Mouse (Mus musculus): ENCODE data around the gene Gdpd1. TPM values are rescaled to one million over a fixed set of nuclear protein-coding genes. Genes with fewer than 3 reads are reported as not detected.
"Not testable (repeated sequence)": the region's sequence is repeated elsewhere in the genome, so short reads cannot be mapped to it uniquely, and the experiment has no call there.

The Gdpd1 gene
- total RNA-seq (2021) = 10 to 100 TPM; 39.8 to 40.2 TPM
- long read RNA-seq, experiment 1, transcript Gdpd1-201 (10 exons, 2,336 nt) = major isoform, 74 of 84 reads
- long read RNA-seq, experiment 1, partial matches to known transcripts = 7 of 84 reads
- long read RNA-seq, experiment 1, other reads (novel, unspliced or antisense) = 3 of 84 reads
- long read RNA-seq, experiment 2, transcript Gdpd1-201 (10 exons, 2,336 nt) = major isoform, 66 of 70 reads
- long read RNA-seq, experiment 2, partial matches to known transcripts = 2 of 70 reads
- long read RNA-seq, experiment 2, other reads (novel, unspliced or antisense) = 2 of 70 reads

- DNase-seq (ENCODE audit: low spot score in 2 of 2) = peak; percentile 85 to 91
Measured at GRCm38 (mm10) chr11:87073866-87074440, at the start of gene Gdpd1. Gene Gdpd1 (minus strand): TSS chr11:87074062.

- no peak for DNase-seq (ENCODE audit: low spot score in 2 of 2)
Measured at GRCm38 (mm10) chr11:87121864-87122263, 48.0 kb upstream of the Gdpd1 start.

- DNase-seq (ENCODE audit: low spot score in 2 of 2) = no peak
Measured at GRCm38 (mm10) chr11:87110172-87110909, 36.5 kb upstream of the Gdpd1 start.

GRCm38 (mm10) chr11:87109519-87110171 lies 35.8 kb upstream of the Gdpd1 start:
- DNase-seq (ENCODE audit: low spot score in 2 of 2) = peak; percentile 5 to 14

GRCm38 (mm10) chr11:87108755-87109518 lies 35.1 kb upstream of the Gdpd1 start, which contains the start of gene Ska2:
Gene Ska2 (plus strand): TSS chr11:87109234.
- DNase-seq (ENCODE audit: low spot score in 2 of 2) = peak; percentile 90 to 96

- no peak for DNase-seq (ENCODE audit: low spot score in 2 of 2)
Measured at GRCm38 (mm10) chr11:87108409-87108754, 34.5 kb upstream of the Gdpd1 start, which contains the start of gene Prr11. Gene Prr11 (minus strand): TSS chr11:87108708.

GRCm38 (mm10) chr11:87087142-87087541 lies 13.3 kb upstream of the Gdpd1 start:
- DNase-seq (ENCODE audit: low spot score in 2 of 2) = no peak

- peak; percentile 76 to 82 for DNase-seq (ENCODE audit: low spot score in 2 of 2)
Measured at GRCm38 (mm10) chr11:87086290-87086984, 12.6 kb upstream of the Gdpd1 start, which contains the start of gene Smg8. Gene Smg8 (minus strand): TSS chr11:87086774.

- DNase-seq (ENCODE audit: low spot score in 2 of 2) = no peak
Measured at GRCm38 (mm10) chr11:87085461-87085860, 11.6 kb upstream of the Gdpd1 start.

GRCm38 (mm10) chr11:87083712-87084111 lies 9.8 kb upstream of the Gdpd1 start:
- DNase-seq (ENCODE audit: low spot score in 2 of 2) = no peak

GRCm38 (mm10) chr11:87073343-87073865 lies 458 bp downstream of the Gdpd1 start:
- peak; percentile 66 to 74 for DNase-seq (ENCODE audit: low spot score in 2 of 2)

GRCm38 (mm10) chr11:87062087-87062486 lies 11.8 kb downstream of the Gdpd1 start:
- DNase-seq (ENCODE audit: low spot score in 2 of 2) = no peak

GRCm38 (mm10) chr11:87060410-87060809 lies 13.5 kb downstream of the Gdpd1 start:
- DNase-seq (ENCODE audit: low spot score in 2 of 2) = no peak

- DNase-seq (ENCODE audit: low spot score in 2 of 2) = no peak
Measured at GRCm38 (mm10) chr11:87056286-87056685, 17.6 kb downstream of the Gdpd1 start.

GRCm38 (mm10) chr11:87048900-87049299 lies 25.0 kb downstream of the Gdpd1 start:
- not testable (repeated sequence) for DNase-seq (ENCODE audit: low spot score in 2 of 2)

- DNase-seq (ENCODE audit: low spot score in 2 of 2) = no peak
Measured at GRCm38 (mm10) chr11:87046968-87047367, 26.9 kb downstream of the Gdpd1 start.

- no peak for DNase-seq (ENCODE audit: low spot score in 2 of 2)
Measured at GRCm38 (mm10) chr11:87043052-87043451, 30.8 kb downstream of the Gdpd1 start.

GRCm38 (mm10) chr11:87039307-87039963 lies 34.4 kb downstream of the Gdpd1 start:
- no peak for DNase-seq (ENCODE audit: low spot score in 2 of 2)

GRCm38 (mm10) chr11:87036180-87036579 lies 37.7 kb downstream of the Gdpd1 start:
- DNase-seq (ENCODE audit: low spot score in 2 of 2) = no peak

All from left cerebral cortex, adult 18-20 months (tissue).